Mouse (Mus musculus): Measurements from ENCODE around the gene Iqgap2. TPM values are rescaled to one million over a fixed set of nuclear protein-coding genes. Genes with fewer than 3 reads are reported as not detected.

Iqgap2 gene
- polyA plus RNA-seq, 1 experiment from 2014 or later, result 24.7 TPM

DNA sequence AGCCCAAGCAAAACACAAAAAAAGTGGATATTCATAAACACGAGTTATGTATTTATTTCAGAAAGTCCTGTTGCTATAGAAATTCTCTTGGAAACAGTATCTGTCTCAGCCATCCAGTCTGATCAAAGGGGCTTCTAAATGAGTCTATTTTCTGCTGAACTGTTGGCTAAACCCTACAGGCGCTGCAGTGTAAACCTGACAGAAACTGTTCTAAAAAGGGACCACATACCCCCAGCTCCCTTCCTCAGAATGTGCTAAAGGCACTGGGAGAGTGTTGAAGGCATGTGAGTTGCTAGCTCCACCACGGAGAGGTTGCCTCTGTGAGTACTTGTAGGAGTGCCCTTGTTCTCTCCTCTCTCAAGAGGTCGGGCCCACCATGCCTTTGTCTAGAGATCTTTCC lies 19.7 kb downstream of the Iqgap2 start:
- Histone ChIP-seq H3K4me1 (replicated peaks; ENCODE audit: control insufficient read depth, insufficient read depth, low read length) (no peaks in the 10 kb centered on the region), H3K4me2 (ENCODE audit: low read length) (no peak overlapping the region), H3K4me3 (ENCODE audit: low read depth, low read length) (no peak overlapping the region), H3K36me3 (ENCODE audit: control insufficient read depth, insufficient read depth, low read length) (no peaks in the 10 kb centered on the region), H3K27ac (ENCODE audit: low read depth) (no peak overlapping the region), H3K9me3 (ENCODE audit: control insufficient read depth, low read length) (no peaks in the 10 kb centered on the region), H3K9ac (ENCODE audit: low read length) (no peak overlapping the region), H3K27me3 (replicated peaks; ENCODE audit: control insufficient read depth, insufficient read depth, low read length) (no peaks in the 10 kb centered on the region)
- WGBS, result 68% methylated on average over 4 of the region's 4 CpGs
- no peak for DNase-seq (ENCODE audit: low spot score)
- no peak for ATAC-seq (replicated peaks; ENCODE audit: low FRiP score, low TSS enrichment, low read depth)

DNA sequence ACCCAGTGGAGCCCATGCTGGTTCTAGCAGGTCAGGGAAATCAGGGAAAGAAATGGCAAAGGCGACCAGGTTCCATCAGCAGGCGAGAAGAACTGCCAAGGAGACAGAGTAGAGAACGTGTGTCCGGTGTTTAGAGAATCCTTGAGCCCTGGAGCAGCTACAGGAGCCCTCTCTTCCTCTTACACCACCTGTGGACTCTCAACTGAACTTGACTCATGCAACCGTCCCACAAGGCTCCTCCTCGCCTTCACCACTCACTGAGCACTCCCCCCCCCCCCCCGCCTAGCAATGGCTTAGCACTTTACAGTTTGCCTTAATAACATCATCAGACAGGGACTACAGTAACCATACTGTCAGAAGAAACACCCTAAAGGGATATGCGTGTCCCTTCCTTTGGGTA lies 21.1 kb downstream of the Iqgap2 start:
- Histone ChIP-seq H3K4me1 (replicated peaks; ENCODE audit: control insufficient read depth, insufficient read depth, low read length) (no peaks in the 10 kb centered on the region), H3K4me3 (ENCODE audit: low read depth, low read length) (no peak overlapping the region), H3K27me3 (replicated peaks; ENCODE audit: control insufficient read depth, insufficient read depth, low read length) (no peaks in the 10 kb centered on the region), H3K4me2 (ENCODE audit: low read length) (no peak overlapping the region), H3K9me3 (ENCODE audit: control insufficient read depth, low read length) (no peaks in the 10 kb centered on the region), H3K36me3 (ENCODE audit: control insufficient read depth, insufficient read depth, low read length) (no peaks in the 10 kb centered on the region), H3K9ac (ENCODE audit: low read length) (no peak overlapping the region), H3K27ac (ENCODE audit: low read depth) (no peak overlapping the region)
- WGBS, result 82% methylated on average over 7 of the region's 8 CpGs
- ATAC-seq (replicated peaks; ENCODE audit: low FRiP score, low TSS enrichment, low read depth) (no peak), DNase-seq (ENCODE audit: low spot score) (no peak)

DNA sequence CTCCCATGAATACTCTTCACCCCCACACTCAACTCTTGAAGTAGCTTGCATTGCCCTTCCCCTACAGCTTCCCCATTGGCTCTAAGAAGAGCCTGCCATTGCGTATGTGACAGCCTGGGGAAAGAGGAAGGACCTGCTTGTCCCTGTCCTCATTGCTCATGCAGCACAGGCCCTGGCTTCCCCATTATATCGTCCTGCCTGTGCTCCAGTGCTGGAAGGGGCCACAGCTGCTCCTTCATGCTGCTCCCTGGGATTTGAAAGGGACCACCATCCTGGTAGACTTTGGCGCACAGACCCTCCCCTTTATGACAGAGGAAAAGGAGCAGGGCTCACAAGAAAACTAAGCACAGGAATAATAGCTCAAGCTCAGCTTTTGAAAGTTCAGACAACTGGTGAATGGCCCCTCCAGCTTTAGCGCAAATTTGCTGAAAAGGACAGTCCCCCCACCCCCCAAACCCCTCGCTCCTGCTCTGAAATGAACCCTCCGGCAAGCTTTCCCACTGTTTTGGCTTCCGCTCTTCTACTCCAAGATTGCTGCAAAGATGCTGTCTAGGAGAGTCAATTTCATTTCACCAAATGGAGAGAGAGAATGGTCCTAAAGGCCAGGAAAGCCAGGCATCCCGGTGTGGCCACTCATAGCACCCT lies 22.7 kb downstream of the Iqgap2 start:
- ATAC-seq (replicated peaks; ENCODE audit: low FRiP score, low TSS enrichment, low read depth), result no peak
- Histone ChIP-seq H3K9ac (ENCODE audit: low read length) (no peak overlapping the region), H3K27me3 (replicated peaks; ENCODE audit: control insufficient read depth, insufficient read depth, low read length) (no peaks in the 10 kb centered on the region), H3K4me3 (ENCODE audit: low read depth, low read length) (no peak overlapping the region), H3K9me3 (ENCODE audit: control insufficient read depth, low read length) (no peaks in the 10 kb centered on the region), H3K4me2 (ENCODE audit: low read length) (no peak overlapping the region), H3K4me1 (replicated peaks; ENCODE audit: control insufficient read depth, insufficient read depth, low read length) (no peaks in the 10 kb centered on the region), H3K36me3 (ENCODE audit: control insufficient read depth, insufficient read depth, low read length) (no peaks in the 10 kb centered on the region), H3K27ac (ENCODE audit: low read depth) (no peak overlapping the region)
- WGBS, result 80% methylated on average over 8 of the region's 8 CpGs
- no peak for DNase-seq (ENCODE audit: low spot score)

DNA sequence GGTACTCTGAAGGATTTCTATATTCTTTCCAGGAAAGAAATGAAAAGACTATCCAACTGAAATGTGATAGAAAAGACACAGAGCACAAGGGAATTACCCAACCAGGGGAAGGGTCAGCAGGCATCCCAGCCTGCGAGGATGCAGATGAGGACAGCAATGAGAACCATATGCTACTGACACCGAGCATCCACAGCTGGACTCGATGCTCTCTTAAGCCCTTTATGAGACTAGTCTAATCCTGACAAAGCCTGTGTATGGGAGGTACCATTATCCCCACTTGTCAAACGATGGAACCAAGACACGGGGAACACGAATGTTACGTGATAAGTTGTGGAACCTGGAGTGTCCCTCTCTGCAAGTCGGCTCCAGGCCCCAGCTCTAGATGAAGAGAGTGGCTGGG lies 29.5 kb downstream of the Iqgap2 start:
- no peaks in the 10 kb centered on the region for H3K36me3 ChIP-seq (ENCODE audit: control insufficient read depth, insufficient read depth, low read length)

DNA sequence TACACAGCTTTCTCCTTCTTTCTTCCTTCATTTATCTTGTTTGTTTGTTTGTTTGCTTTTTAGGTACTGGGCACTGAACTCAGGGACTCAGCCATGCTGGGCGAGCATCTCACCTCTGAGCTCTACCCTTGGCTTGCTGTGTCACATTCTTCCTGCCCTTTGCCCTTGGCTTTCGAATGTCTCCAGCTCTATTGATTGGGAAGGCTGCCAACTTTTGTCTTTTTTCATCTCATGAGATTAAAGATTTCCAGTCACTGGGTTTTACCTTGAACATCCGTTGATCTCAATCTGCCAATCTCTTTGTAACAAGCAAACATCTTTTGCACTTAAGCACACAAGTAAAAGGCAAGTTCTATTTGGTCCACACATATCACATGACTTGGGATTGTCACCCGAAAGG lies 32.5 kb downstream of the Iqgap2 start:
- no peaks in the 10 kb centered on the region for H3K36me3 ChIP-seq (ENCODE audit: control insufficient read depth, insufficient read depth, low read length)
- no peak overlapping the region for H3K9ac ChIP-seq (ENCODE audit: low read length)
- H3K4me1 ChIP-seq (replicated peaks; ENCODE audit: control insufficient read depth, insufficient read depth, low read length), result peaks cover 6% of the 10 kb centered on the region; the same call in 1 of the 2 replicates
- H3K9me3 ChIP-seq (ENCODE audit: control insufficient read depth, low read length), result no peaks in the 10 kb centered on the region
- H3K27ac ChIP-seq (ENCODE audit: low read depth), result no peak overlapping the region
- no peaks in the 10 kb centered on the region for H3K27me3 ChIP-seq (replicated peaks; ENCODE audit: control insufficient read depth, insufficient read depth, low read length)
- 78% methylated on average over 4 of the region's 4 CpGs for WGBS
- H3K4me3 ChIP-seq (ENCODE audit: low read depth, low read length), result no peak overlapping the region
- DNase-seq (ENCODE audit: low spot score) (no peak), ATAC-seq (replicated peaks; ENCODE audit: low FRiP score, low TSS enrichment, low read depth) (no peak)
- H3K4me2 ChIP-seq (ENCODE audit: low read length), result no peak overlapping the region

More for the DNA sequence above, 29.5 kb downstream of the Iqgap2 start:
- Histone ChIP-seq H3K27ac (ENCODE audit: low read depth) (no peak overlapping the region), H3K4me2 (ENCODE audit: low read length) (no peak overlapping the region), H3K27me3 (replicated peaks; ENCODE audit: control insufficient read depth, insufficient read depth, low read length) (no peaks in the 10 kb centered on the region), H3K4me3 (ENCODE audit: low read depth, low read length) (no peak overlapping the region), H3K4me1 (replicated peaks; ENCODE audit: control insufficient read depth, insufficient read depth, low read length) (peaks cover 6% of the 10 kb centered on the region; the same call in 1 of the 2 replicates), H3K9me3 (ENCODE audit: control insufficient read depth, low read length) (no peaks in the 10 kb centered on the region), H3K9ac (ENCODE audit: low read length) (no peak overlapping the region)
- 58% methylated on average over 8 of the region's 8 CpGs for WGBS
- DNase-seq (ENCODE audit: low spot score) (no peak), ATAC-seq (replicated peaks; ENCODE audit: low FRiP score, low TSS enrichment, low read depth) (no peak)

DNA sequence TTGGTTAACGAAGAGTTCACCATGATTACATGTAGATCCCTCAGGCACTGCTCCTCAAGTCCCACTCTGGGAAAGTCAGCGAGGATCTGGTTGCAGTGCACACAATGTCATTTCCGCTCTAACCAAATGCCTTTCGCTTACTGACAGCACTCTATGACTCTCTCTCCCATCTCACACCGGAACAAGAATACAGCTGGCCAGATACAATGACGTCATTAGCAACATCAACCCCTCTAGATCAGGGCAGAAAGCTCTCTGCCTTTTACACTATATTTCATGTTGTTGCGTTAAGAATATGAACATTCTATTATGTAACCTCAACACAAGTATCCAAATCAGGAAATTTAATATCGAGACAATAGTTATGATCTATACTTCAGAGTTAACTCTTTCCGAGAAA lies 32.9 kb downstream of the Iqgap2 start:
- Histone ChIP-seq H3K4me2 (ENCODE audit: low read length) (no peak overlapping the region), H3K27me3 (replicated peaks; ENCODE audit: control insufficient read depth, insufficient read depth, low read length) (no peaks in the 10 kb centered on the region), H3K36me3 (ENCODE audit: control insufficient read depth, insufficient read depth, low read length) (no peaks in the 10 kb centered on the region), H3K9me3 (ENCODE audit: control insufficient read depth, low read length) (no peaks in the 10 kb centered on the region), H3K4me3 (ENCODE audit: low read depth, low read length) (no peak overlapping the region), H3K4me1 (replicated peaks; ENCODE audit: control insufficient read depth, insufficient read depth, low read length) (peaks cover 4% of the 10 kb centered on the region; the same call in 1 of the 2 replicates), H3K9ac (ENCODE audit: low read length) (no peak overlapping the region), H3K27ac (ENCODE audit: low read depth) (no peak overlapping the region)
- ATAC-seq (replicated peaks; ENCODE audit: low FRiP score, low TSS enrichment, low read depth) (no peak), DNase-seq (ENCODE audit: low spot score) (no peak)
- WGBS, result 84% methylated on average over 9 of the region's 9 CpGs

DNA sequence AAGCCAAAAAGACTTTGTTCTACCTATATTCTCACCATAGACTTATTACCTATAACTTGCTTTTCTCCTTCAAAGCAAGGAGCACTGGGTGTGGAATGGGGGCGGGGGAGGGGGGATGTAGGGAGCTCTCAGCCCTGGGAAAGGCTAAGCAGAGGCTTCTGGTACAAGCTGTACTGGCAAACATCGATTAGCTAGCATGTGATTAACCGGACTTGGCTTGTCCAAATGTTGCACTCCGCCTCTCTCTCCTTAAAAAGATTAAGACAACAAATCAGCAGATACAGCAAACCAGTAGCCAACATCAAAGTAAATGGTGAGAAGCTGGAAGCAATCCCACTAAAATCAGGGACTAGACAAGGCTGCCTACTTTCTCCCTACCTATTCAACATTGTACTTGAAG lies 36.2 kb downstream of the Iqgap2 start:
- no peak overlapping the region for H3K27ac ChIP-seq (ENCODE audit: low read depth)
- no peak overlapping the region for H3K4me3 ChIP-seq (ENCODE audit: low read depth, low read length)
- no peak overlapping the region for H3K9ac ChIP-seq (ENCODE audit: low read length)
- no peaks in the 10 kb centered on the region for H3K36me3 ChIP-seq (ENCODE audit: control insufficient read depth, insufficient read depth, low read length)
- 86% methylated on average over 4 of the region's 4 CpGs for WGBS
- ATAC-seq (replicated peaks; ENCODE audit: low FRiP score, low TSS enrichment, low read depth) (no peak), DNase-seq (ENCODE audit: low spot score) (no peak)
- H3K9me3 ChIP-seq (ENCODE audit: control insufficient read depth, low read length), result no peaks in the 10 kb centered on the region
- no peaks in the 10 kb centered on the region for H3K27me3 ChIP-seq (replicated peaks; ENCODE audit: control insufficient read depth, insufficient read depth, low read length)
- 0 out of 2 replicates have a peak, but pooled peaks cover 2% of the 10 kb centered on the region for H3K4me1 ChIP-seq (replicated peaks; ENCODE audit: control insufficient read depth, insufficient read depth, low read length)
- H3K4me2 ChIP-seq (ENCODE audit: low read length), result no peak overlapping the region

DNA sequence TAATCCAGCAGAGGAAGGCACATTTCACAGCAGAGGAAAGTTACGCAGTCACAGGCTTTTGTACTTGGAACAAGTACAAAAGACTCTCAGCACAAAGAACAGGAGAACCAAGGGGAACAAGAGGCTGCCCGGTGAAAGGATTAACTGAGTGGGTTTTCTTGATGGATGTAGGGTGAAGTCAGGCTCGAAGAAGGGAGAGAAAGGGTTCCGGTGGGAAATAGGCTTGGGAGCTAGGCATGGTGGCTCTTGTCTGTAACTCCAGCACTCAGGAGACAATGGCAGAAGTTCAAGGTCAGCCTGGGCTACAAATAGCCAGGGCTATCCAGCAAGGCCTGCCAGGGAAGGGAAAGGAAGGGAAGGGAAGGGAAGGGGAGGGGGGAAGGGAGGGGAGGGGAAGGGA lies 40.1 kb downstream of the Iqgap2 start:
- Histone ChIP-seq H3K4me1 (replicated peaks; ENCODE audit: control insufficient read depth, insufficient read depth, low read length) (peaks cover 2% of the 10 kb centered on the region; the same call in 1 of the 2 replicates), H3K4me3 (ENCODE audit: low read depth, low read length) (no peak overlapping the region), H3K27ac (ENCODE audit: low read depth) (no peak overlapping the region), H3K9ac (ENCODE audit: low read length) (no peak overlapping the region), H3K36me3 (ENCODE audit: control insufficient read depth, insufficient read depth, low read length) (no peaks in the 10 kb centered on the region), H3K4me2 (ENCODE audit: low read length) (no peak overlapping the region), H3K9me3 (ENCODE audit: control insufficient read depth, low read length) (no peaks in the 10 kb centered on the region), H3K27me3 (replicated peaks; ENCODE audit: control insufficient read depth, insufficient read depth, low read length) (no peaks in the 10 kb centered on the region)
- WGBS, result 62% methylated on average over 4 of the region's 4 CpGs
- ATAC-seq (replicated peaks; ENCODE audit: low FRiP score, low TSS enrichment, low read depth), result no peak
- no peak for DNase-seq (ENCODE audit: low spot score)

DNA sequence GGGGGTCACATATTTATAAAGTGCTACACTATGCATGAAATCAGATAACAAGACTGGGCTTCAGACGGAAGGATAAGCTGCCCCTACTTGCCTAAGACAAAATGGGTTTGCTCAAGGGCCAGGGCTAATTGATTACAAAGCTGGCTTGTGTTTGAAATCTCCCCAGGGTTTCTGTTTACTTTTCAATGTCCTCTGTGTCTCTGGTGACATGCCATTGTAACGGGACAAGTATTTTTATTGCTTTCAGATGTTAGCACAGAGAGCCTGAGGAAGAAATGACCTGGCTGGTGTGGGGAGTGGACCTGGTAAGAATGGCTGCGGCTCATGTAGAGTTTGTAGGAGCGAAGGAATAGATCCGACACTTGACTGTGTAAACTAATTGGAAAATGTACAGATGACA lies 41.3 kb downstream of the Iqgap2 start:
- WGBS, result 33% methylated on average over 5 of the region's 5 CpGs
- no peak for DNase-seq (ENCODE audit: low spot score)

More for the DNA sequence above, 41.3 kb downstream of the Iqgap2 start:
- H3K27ac ChIP-seq (ENCODE audit: low read depth), result no peak overlapping the region
- no peaks in the 10 kb centered on the region for H3K27me3 ChIP-seq (replicated peaks; ENCODE audit: control insufficient read depth, insufficient read depth, low read length)
- H3K4me1 ChIP-seq (replicated peaks; ENCODE audit: control insufficient read depth, insufficient read depth, low read length), result peaks cover 2% of the 10 kb centered on the region; the same call in 1 of the 2 replicates
- ATAC-seq (replicated peaks; ENCODE audit: low FRiP score, low TSS enrichment, low read depth), result no peak
- H3K9me3 ChIP-seq (ENCODE audit: control insufficient read depth, low read length), result no peaks in the 10 kb centered on the region
- no peak overlapping the region for H3K4me3 ChIP-seq (ENCODE audit: low read depth, low read length)
- no peak overlapping the region for H3K9ac ChIP-seq (ENCODE audit: low read length)
- no peaks in the 10 kb centered on the region for H3K36me3 ChIP-seq (ENCODE audit: control insufficient read depth, insufficient read depth, low read length)
- no peak overlapping the region for H3K4me2 ChIP-seq (ENCODE audit: low read length)
